Mouse (Mus musculus): ENCODE data around the gene Cacnb1. TPM values are rescaled to one million over a fixed set of nuclear protein-coding genes. Genes with fewer than 3 reads are reported as not detected.

Gene Cacnb1
- polyA plus RNA-seq, 2 experiments: 21.5 to 51.4 TPM

DNA sequence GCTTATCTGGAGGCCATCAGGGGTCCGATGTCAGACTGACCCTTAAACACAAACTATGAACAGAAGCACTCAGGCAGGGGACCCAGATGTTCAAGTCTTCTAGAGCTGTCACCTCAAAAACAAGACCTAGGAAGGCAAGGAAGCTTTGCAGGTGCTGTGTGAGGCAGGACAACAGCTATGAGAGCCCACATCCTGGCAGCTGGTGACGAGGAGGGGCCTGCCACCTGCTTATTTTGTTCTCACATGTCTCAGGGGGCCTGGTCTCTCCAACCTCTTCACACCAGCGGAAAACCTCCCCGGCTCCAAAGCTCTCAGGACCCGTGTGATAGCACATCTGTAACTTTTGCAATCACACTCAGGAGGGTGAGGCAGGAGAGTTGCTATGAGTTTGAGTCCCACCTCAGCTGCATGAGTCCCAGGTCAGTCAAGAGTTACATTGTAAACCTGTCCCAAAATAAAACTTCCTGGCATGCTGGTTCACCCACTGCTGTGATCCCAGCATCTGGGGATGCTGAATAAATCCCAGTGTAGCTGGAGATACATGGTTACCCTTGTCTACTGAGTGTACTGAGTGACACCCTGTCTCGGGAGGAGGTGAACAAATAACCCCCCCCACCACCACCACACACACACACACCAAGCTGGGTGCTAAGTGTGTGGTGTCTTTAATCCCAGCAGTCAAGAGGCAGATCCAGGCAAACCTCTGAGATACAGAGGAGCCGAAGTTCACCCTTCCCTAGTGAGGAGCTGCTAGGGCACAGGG lies 22.3 kb downstream of the Cacnb1 start:
- Histone ChIP-seq H3K4me1 (ENCODE audit: control insufficient read depth, insufficient read depth, low read length) (peaks cover 15% of the 10 kb centered on the region; the same call in 1 of the 2 replicates), H3K4me3 (replicated peaks; ENCODE audit: low read length) (no peak overlapping the region), H3K36me3 (ENCODE audit: control insufficient read depth, insufficient read depth, low read length) (peaks cover 28% of the 10 kb centered on the region), H3K27ac (replicated peaks; ENCODE audit: low read depth, low read length) (no peak overlapping the region), H3K27me3 (ENCODE audit: control insufficient read depth, insufficient read depth, low read length) (peaks cover 8% of the 10 kb centered on the region; the same call in 1 of the 2 replicates), H3K4me2 (replicated peaks; ENCODE audit: low read depth, low read length, severe bottlenecking) (no peak overlapping the region), H3K9me3 (ENCODE audit: control insufficient read depth, low read length) (no peaks in the 10 kb centered on the region), H3K9ac (ENCODE audit: low read depth, low read length, severe bottlenecking) (no peak overlapping the region)
- ATAC-seq (ENCODE audit: low FRiP score, low read depth): no peak
- no peak for TF ChIP-seq POLR2A (IDR thresholded peaks at IDR 0.05; ENCODE audit: borderline replicate concordance, extremely low read depth, insufficient read depth, insufficient read length)
- no peak for DNase-seq (ENCODE audit: low spot score)
- WGBS: 19% methylated on average over 7 of the region's 7 CpGs

DNA sequence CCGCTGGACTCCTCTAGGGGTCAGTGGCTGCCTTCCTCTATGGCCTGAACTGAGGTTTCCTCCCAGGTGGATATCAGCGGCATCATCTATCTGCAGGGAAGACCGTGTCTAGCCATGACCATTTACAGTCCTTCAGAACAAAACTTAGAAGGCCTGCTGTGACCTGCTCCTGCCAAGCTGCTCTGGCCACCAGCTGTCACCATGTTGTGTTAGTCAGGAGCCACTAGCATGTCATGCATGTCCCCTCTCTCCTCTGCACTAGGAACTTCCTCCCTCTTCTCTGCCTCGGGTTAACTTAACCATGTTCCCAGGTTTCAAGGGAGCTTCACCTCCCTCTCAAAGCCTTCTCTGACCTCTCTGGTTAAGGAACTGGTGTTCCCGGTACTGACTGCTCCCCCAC lies 23.1 kb downstream of the Cacnb1 start:
- Histone ChIP-seq H3K36me3 (ENCODE audit: control insufficient read depth, insufficient read depth, low read length) (peaks cover 20% of the 10 kb centered on the region), H3K4me1 (ENCODE audit: control insufficient read depth, insufficient read depth, low read length) (peaks cover 20% of the 10 kb centered on the region; the same call in 1 of the 2 replicates), H3K27me3 (ENCODE audit: control insufficient read depth, insufficient read depth, low read length) (peaks cover 8% of the 10 kb centered on the region; the same call in 1 of the 2 replicates), H3K4me3 (replicated peaks; ENCODE audit: low read length) (no peak overlapping the region), H3K27ac (replicated peaks; ENCODE audit: low read depth, low read length) (no peak overlapping the region), H3K9me3 (ENCODE audit: control insufficient read depth, low read length) (no peaks in the 10 kb centered on the region), H3K4me2 (replicated peaks; ENCODE audit: low read depth, low read length, severe bottlenecking) (no peak overlapping the region), H3K9ac (ENCODE audit: low read depth, low read length, severe bottlenecking) (no peak overlapping the region)
- no peak for DNase-seq (ENCODE audit: low spot score)
- ATAC-seq (ENCODE audit: low FRiP score, low read depth): no peak
- 61% methylated on average over 5 of the region's 5 CpGs for WGBS
- no peak for TF ChIP-seq POLR2A (IDR thresholded peaks at IDR 0.05; ENCODE audit: borderline replicate concordance, extremely low read depth, insufficient read depth, insufficient read length)

DNA sequence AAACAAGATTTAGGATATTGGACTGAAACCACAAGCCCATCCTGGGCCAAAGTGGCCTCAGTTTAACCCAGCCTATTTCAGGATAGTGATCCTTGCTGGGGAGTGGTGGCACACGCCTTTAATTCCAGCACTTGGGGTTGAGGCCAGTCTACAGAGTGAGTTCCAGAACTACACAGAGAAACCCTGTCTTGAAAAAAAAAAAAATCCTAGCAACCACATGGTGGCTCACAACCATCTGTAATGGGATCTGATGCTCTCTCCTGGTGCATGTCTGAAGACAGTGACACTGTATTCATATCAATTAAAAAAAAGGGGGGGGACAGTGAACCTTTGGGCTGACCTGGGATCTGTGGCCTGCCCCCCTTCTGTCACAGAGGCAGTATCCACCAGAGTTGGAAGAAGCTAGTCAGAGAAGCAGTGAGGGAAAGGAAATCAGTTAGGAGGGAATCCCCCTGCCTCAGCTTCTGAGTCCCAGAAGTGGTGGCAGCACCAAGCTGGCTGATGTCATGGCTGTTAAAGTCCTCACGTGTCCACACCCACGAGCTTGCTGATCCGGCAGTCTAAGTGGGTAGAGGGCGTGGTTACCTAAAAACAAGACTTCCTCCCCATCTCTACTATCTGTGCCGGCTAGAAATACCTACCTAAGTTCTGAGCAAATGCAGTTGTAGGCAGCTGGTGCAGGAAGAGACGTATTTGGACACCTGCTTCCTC lies 23.8 kb downstream of the Cacnb1 start:
- H3K4me1 ChIP-seq (ENCODE audit: control insufficient read depth, insufficient read depth, low read length): peaks cover 23% of the 10 kb centered on the region; the same call in 1 of the 2 replicates
- H3K9ac ChIP-seq (ENCODE audit: low read depth, low read length, severe bottlenecking): no peak overlapping the region
- H3K27me3 ChIP-seq (ENCODE audit: control insufficient read depth, insufficient read depth, low read length): peaks cover 8% of the 10 kb centered on the region; the same call in 1 of the 2 replicates
- H3K4me2 ChIP-seq (replicated peaks; ENCODE audit: low read depth, low read length, severe bottlenecking): no peak overlapping the region
- H3K4me3 ChIP-seq (replicated peaks; ENCODE audit: low read length): no peak overlapping the region
- WGBS: 66% methylated on average over 7 of the region's 7 CpGs
- H3K27ac ChIP-seq (replicated peaks; ENCODE audit: low read depth, low read length): no peak overlapping the region
- no peaks in the 10 kb centered on the region for H3K9me3 ChIP-seq (ENCODE audit: control insufficient read depth, low read length)
- TF ChIP-seq POLR2A (IDR thresholded peaks at IDR 0.05; ENCODE audit: borderline replicate concordance, extremely low read depth, insufficient read depth, insufficient read length): no peak
- DNase-seq (ENCODE audit: low spot score): no peak
- H3K36me3 ChIP-seq (ENCODE audit: control insufficient read depth, insufficient read depth, low read length): peaks cover 13% of the 10 kb centered on the region; the same call in 1 of the 2 replicates
- ATAC-seq (ENCODE audit: low FRiP score, low read depth): no peak

DNA sequence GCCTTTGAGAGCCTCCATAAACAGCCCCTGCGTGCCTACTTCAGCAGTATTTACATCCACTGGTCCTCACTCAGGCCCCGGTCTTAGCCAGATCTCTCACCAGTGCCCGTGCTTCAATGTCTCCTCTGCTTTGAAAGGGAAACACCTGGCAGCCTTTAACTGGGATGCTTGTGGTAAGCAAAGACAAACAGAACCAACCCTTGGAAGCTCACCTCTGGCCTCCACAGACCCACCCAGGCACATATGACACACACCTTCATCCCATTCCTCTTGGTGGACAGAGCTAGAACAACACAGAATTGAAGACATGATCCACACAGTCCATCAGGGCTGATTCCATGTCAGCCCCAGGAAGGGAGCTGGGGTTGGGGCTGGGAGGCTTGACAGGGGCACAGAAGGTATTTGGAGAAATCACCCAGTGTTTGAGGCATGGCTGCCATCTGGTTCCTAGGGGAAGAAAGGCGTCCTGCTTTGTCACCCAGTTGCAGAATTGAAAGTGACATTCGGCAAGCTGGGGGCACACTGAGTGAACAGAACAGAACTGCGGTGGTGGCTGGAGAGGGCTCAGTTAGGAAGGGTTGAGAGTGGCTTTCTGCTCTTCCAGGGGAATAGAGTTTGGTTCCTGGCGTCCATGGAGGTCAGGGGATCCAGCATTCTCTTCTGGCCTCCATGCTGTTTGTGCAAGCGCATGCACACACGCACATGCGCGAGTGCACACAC lies 24.6 kb downstream of the Cacnb1 start:
- DNase-seq (ENCODE audit: low spot score) (no peak), ATAC-seq (ENCODE audit: low FRiP score, low read depth) (no peak)
- no peak for TF ChIP-seq POLR2A (IDR thresholded peaks at IDR 0.05; ENCODE audit: borderline replicate concordance, extremely low read depth, insufficient read depth, insufficient read length)
- no peak overlapping the region for H3K4me3 ChIP-seq (replicated peaks; ENCODE audit: low read length)
- H3K4me1 ChIP-seq (ENCODE audit: control insufficient read depth, insufficient read depth, low read length): peaks cover 17% of the 10 kb centered on the region; the same call in 1 of the 2 replicates
- H3K4me2 ChIP-seq (replicated peaks; ENCODE audit: low read depth, low read length, severe bottlenecking): no peak overlapping the region
- peaks cover 5% of the 10 kb centered on the region; the same call in 1 of the 2 replicates for H3K36me3 ChIP-seq (ENCODE audit: control insufficient read depth, insufficient read depth, low read length)
- WGBS: 74% methylated on average over 11 of the region's 11 CpGs
- no peak overlapping the region for H3K27ac ChIP-seq (replicated peaks; ENCODE audit: low read depth, low read length)
- H3K9ac ChIP-seq (ENCODE audit: low read depth, low read length, severe bottlenecking): no peak overlapping the region
- no peaks in the 10 kb centered on the region for H3K9me3 ChIP-seq (ENCODE audit: control insufficient read depth, low read length)
- H3K27me3 ChIP-seq (ENCODE audit: control insufficient read depth, insufficient read depth, low read length): peaks cover 8% of the 10 kb centered on the region; the same call in 1 of the 2 replicates

Measured in limb, embryonic 14.5 days (tissue).